Mouse (Mus musculus): Measurements from ENCODE around the gene Tnni3k. TPM values are rescaled to one million over a fixed set of nuclear protein-coding genes. Genes with fewer than 3 reads are reported as not detected.
A peak's percentile ranks its signal among the peaks of the same experiment; 100 is the strongest.
"Not testable (repeated sequence)": the region's sequence is repeated elsewhere in the genome, so short reads cannot be mapped to it uniquely, and the experiment has no call there.

The Tnni3k gene
- polyA plus RNA-seq, 2 experiments = not detected

DNA sequence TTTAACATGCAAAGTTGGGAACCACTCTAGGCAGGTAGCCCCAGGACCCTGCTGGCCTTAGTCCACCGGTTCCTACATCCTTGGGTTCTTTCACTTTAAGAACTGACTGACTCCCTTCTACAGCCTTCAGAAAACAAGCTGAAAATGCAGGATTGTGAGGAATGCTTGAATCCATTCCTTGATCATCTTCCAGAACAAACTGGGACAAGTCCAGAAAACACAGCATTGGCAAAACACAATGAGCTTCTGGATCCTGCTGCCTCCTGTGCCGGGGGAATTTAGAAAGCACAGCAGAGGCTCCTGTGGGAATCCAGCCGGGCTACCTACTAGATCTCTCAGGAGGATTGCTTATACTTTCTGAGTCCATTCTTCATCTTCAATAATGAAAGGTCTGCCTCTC lies 229.5 kb downstream of the Tnni3k start:
- no peaks in the 10 kb centered on the region for H3K27me3 ChIP-seq (ENCODE audit: control insufficient read depth, insufficient read depth, low read length)
- TF ChIP-seq EP300 (IDR thresholded peaks at IDR 0.05; ENCODE audit: low read depth) = no peak
- no peak for TF ChIP-seq CTCF (IDR thresholded peaks at IDR 0.05; ENCODE audit: low read depth)

DNA sequence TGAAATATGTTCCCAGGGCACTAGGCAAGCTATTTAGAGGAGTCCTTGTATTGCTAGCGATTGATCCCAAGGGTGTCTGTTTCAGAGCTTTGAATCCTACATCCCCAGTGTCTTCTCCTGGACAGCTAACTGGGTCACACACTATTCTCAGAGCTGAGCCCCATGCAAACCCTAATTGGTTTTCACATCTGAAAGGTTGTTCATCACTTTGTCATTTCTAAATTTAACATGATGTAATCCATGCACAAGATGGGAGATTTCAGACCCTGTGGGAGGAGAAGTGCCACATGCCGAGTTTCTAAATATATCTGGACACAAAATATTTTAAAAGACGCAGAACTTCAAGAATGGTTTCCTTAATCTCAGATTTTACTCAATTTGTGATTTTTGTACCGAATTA lies 230.5 kb downstream of the Tnni3k start:
- H3K27me3 ChIP-seq (ENCODE audit: control insufficient read depth, insufficient read depth, low read length) = no peaks in the 10 kb centered on the region
- H3K4me3 ChIP-seq (ENCODE audit: insufficient read depth in 1 of 2, low read depth in 2 of 2, low read length in 2 of 2) = no peak overlapping the region
- no peaks in the 10 kb centered on the region for H3K4me1 ChIP-seq (replicated peaks; ENCODE audit: control insufficient read depth in 2 of 2, insufficient read depth in 2 of 2, low read length in 1 of 2)
- no peak overlapping the region for H3K9ac ChIP-seq (replicated peaks)
- no peak for DNase-seq (ENCODE audit: low read depth in 3 of 3, low spot score in 3 of 3)
- TF ChIP-seq CTCF (IDR thresholded peaks at IDR 0.05; ENCODE audit: low read depth) = no peak
- H3K4me2 ChIP-seq (ENCODE audit: low read depth) = no peak overlapping the region
- no peaks in the 10 kb centered on the region for H3K9me3 ChIP-seq (ENCODE audit: control insufficient read depth, low read length)
- 55% methylated on average over 4 of the region's 4 CpGs for WGBS (ENCODE audit: insufficient replicate concordance)
- no peak overlapping the region for H3K27ac ChIP-seq
- no peak for ATAC-seq (ENCODE audit: insufficient read depth)
- no peaks in the 10 kb centered on the region for H3K36me3 ChIP-seq (replicated peaks; ENCODE audit: control insufficient read depth, insufficient read depth, low read depth)

More for the DNA sequence above, 229.5 kb downstream of the Tnni3k start:
- H3K4me1 ChIP-seq (replicated peaks; ENCODE audit: control insufficient read depth in 2 of 2, insufficient read depth in 2 of 2, low read length in 1 of 2) = no peaks in the 10 kb centered on the region
- no peak overlapping the region for H3K9ac ChIP-seq (replicated peaks)
- WGBS (ENCODE audit: insufficient replicate concordance) = 54% methylated on average over 3 of the region's 3 CpGs
- no peak overlapping the region for H3K4me3 ChIP-seq (ENCODE audit: insufficient read depth in 1 of 2, low read depth in 2 of 2, low read length in 2 of 2)
- no peaks in the 10 kb centered on the region for H3K9me3 ChIP-seq (ENCODE audit: control insufficient read depth, low read length)
- H3K4me2 ChIP-seq (ENCODE audit: low read depth) = no peak overlapping the region
- H3K27ac ChIP-seq = no peak overlapping the region
- DNase-seq (ENCODE audit: low read depth in 3 of 3, low spot score in 3 of 3) (no peak), ATAC-seq (ENCODE audit: insufficient read depth) (no peak)
- H3K36me3 ChIP-seq (replicated peaks; ENCODE audit: control insufficient read depth, insufficient read depth, low read depth) = no peaks in the 10 kb centered on the region

DNA sequence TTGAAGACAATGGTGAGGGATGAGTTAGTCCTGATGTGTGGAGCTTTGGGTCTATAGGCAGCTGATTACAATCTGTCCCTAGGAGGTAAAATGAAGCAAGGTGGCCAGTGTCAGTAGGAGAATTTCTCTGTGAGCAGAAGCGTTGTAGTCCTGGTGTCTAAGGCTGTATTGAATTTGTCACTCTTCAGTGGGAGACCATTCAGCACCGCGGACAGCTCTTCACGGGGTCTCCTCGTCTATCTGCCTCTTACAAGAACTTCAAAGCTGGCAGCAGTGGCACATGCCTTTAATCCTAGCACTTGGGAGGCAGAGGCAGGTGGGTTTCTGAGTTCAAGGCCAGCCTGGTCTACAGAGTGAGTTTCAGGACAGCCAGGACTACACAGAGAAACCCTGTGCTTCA lies 235.5 kb downstream of the Tnni3k start:
- H3K9me3 ChIP-seq (ENCODE audit: control insufficient read depth, low read length); H3K9ac ChIP-seq (replicated peaks); H3K36me3 ChIP-seq (replicated peaks; ENCODE audit: control insufficient read depth, insufficient read depth, low read depth); H3K4me1 ChIP-seq (replicated peaks; ENCODE audit: control insufficient read depth in 2 of 2, insufficient read depth in 2 of 2, low read length in 1 of 2); H3K4me3 ChIP-seq (ENCODE audit: insufficient read depth in 1 of 2, low read depth in 2 of 2, low read length in 2 of 2); ATAC-seq (ENCODE audit: insufficient read depth); H3K4me2 ChIP-seq (ENCODE audit: low read depth); H3K27ac ChIP-seq; H3K27me3 ChIP-seq (ENCODE audit: control insufficient read depth, insufficient read depth, low read length): not testable (repeated sequence)
- 13% methylated on average over 5 of the region's 5 CpGs for WGBS (ENCODE audit: insufficient replicate concordance)
- peak in 1 of 3 experiments; percentile 13 for DNase-seq (ENCODE audit: low read depth in 3 of 3, low spot score in 3 of 3)

DNA sequence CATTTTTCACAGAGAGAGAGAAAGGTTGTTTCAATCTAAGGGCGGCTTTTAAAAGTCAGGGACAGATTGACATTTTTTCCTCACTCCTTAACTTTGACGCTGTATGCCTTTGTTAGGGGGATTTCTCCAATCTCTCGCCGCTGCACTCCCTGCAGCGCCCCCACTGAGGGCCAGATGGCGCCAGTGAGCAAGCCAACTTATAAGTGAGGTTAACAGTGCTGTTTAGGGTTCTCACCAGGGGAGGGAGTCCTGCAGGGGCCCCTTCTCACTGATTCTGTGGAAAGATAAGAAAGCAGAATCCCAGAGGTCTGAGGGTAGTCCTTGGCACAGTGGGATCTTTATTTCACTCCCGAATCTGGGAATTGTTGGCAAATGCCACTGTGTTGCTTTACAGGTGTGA lies 237.5 kb downstream of the Tnni3k start:
- TF ChIP-seq CTCF (IDR thresholded peaks at IDR 0.05; ENCODE audit: low read depth) (peak; percentile 79), EP300 (IDR thresholded peaks at IDR 0.05; ENCODE audit: low read depth) (no peak)
- Histone ChIP-seq H3K27ac (no peak overlapping the region), H3K27me3 (ENCODE audit: control insufficient read depth, insufficient read depth, low read length) (no peaks in the 10 kb centered on the region), H3K4me2 (ENCODE audit: low read depth) (no peak overlapping the region), H3K4me3 (ENCODE audit: insufficient read depth in 1 of 2, low read depth in 2 of 2, low read length in 2 of 2) (no peak overlapping the region), H3K4me1 (replicated peaks; ENCODE audit: control insufficient read depth in 2 of 2, insufficient read depth in 2 of 2, low read length in 1 of 2) (no peaks in the 10 kb centered on the region), H3K9me3 (ENCODE audit: control insufficient read depth, low read length) (no peaks in the 10 kb centered on the region), H3K36me3 (replicated peaks; ENCODE audit: control insufficient read depth, insufficient read depth, low read depth) (no peaks in the 10 kb centered on the region), H3K9ac (replicated peaks) (no peak overlapping the region)
- 6% methylated on average over 7 of the region's 7 CpGs for WGBS (ENCODE audit: insufficient replicate concordance)
- ATAC-seq (ENCODE audit: insufficient read depth) (no peak), DNase-seq (ENCODE audit: low read depth in 3 of 3, low spot score in 3 of 3) (peak in 1 of 3 experiments; percentile 4)

DNA sequence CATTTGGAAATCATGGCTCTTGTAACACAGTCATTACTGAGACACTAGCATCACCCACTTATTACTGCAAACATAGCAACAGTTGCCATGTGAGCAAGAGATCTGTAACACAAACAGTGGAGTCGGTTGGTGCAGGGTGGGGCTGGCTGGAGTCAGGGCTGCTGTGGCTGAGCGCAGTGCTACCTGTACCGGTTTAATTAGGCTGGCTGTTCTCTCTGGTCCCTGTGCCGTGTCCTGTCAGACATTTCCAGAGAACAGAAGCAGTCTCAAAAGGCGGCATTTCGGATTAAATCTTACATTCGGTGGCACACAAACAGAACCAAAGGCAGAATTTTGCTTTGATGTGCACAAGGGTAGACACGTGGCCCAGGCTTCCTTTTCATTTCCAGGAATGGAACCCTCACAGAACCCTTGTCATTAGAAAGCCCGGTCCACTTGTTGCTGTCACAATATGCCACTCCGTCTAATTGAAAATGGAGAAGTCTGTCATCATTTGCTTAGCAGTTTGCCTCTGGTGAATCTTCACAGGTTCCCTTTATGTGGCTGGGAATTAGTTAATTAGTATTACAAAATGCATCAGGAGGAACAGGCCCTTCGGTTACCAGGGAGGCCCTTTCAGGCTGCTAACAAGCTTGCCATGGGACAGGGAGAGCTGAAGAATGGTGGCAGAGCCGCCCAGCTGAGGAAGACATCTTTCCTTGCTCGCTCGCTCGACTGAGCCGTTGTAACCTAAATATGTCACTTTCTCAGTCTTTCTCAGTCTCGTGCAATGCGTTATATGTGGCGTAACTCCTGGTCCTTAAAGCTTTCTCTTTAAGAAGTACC lies 238.2 kb downstream of the Tnni3k start:
- H3K4me2 ChIP-seq (ENCODE audit: low read depth) = no peak overlapping the region
- ATAC-seq (ENCODE audit: insufficient read depth) (no peak), DNase-seq (ENCODE audit: low read depth in 3 of 3, low spot score in 3 of 3) (no peak)
- WGBS (ENCODE audit: insufficient replicate concordance) = 30% methylated on average over 19 of the region's 19 CpGs
- no peaks in the 10 kb centered on the region for H3K27me3 ChIP-seq (ENCODE audit: control insufficient read depth, insufficient read depth, low read length)
- H3K36me3 ChIP-seq (replicated peaks; ENCODE audit: control insufficient read depth, insufficient read depth, low read depth) = no peaks in the 10 kb centered on the region
- H3K9me3 ChIP-seq (ENCODE audit: control insufficient read depth, low read length) = no peaks in the 10 kb centered on the region
- no peaks in the 10 kb centered on the region for H3K4me1 ChIP-seq (replicated peaks; ENCODE audit: control insufficient read depth in 2 of 2, insufficient read depth in 2 of 2, low read length in 1 of 2)
- no peak for TF ChIP-seq CTCF (IDR thresholded peaks at IDR 0.05; ENCODE audit: low read depth)
- TF ChIP-seq EP300 (IDR thresholded peaks at IDR 0.05; ENCODE audit: low read depth) = no peak
- no peak overlapping the region for H3K4me3 ChIP-seq (ENCODE audit: insufficient read depth in 1 of 2, low read depth in 2 of 2, low read length in 2 of 2)
- no peak overlapping the region for H3K27ac ChIP-seq
- H3K9ac ChIP-seq (replicated peaks) = no peak overlapping the region

Measured in liver, embryonic 14.5 days (tissue).